Mouse (Mus musculus): Measurements from ENCODE around the gene Sap30bp.

DNA sequence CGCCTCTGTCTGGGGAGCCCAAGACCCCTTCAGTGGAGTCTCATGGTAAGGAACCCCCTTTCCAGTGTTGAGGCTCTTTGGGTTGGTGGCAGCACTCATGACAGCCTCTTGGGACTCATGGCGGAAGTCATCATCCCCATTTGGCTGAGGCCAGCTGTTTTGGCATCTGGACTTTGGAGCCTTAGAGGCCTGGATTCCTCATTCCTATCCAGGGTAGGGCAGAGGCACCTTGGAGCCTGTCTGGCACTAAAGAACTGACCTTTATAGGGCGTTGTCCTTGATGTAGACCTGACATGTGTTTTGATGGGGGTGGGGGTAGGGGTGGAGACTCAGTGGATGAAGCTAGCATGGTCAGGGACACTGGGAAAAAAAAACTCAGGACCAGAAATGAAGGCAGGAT, 48.7 kb upstream of the Sap30bp start:
- TF ChIP-seq ZMIZ1 (IDR thresholded peaks at IDR 0.05; ENCODE audit: low read depth, low read length) (no peak), CTCF (IDR thresholded peaks at IDR 0.05 in 2 of 3, conservative IDR thresholded peaks at IDR 0.05 in 1 of 3; ENCODE audit: control insufficient read depth in 1 of 3, insufficient read depth in 1 of 3, low read depth in 2 of 3, low read length in 3 of 3, poor library complexity in 1 of 3, severe bottlenecking in 1 of 3) (no peak), ETS1 (IDR thresholded peaks at IDR 0.05; ENCODE audit: low read depth, low read length) (no peak), ZNF384 (IDR thresholded peaks at IDR 0.05; ENCODE audit: low read depth, low read length) (no peak), CHD1 (IDR thresholded peaks at IDR 0.05; ENCODE audit: low read depth, low read length) (no peak), MYC (IDR thresholded peaks at IDR 0.05; ENCODE audit: low read depth, low read length) (no peak), ZC3H11A (IDR thresholded peaks at IDR 0.05; ENCODE audit: low read depth, low read length) (no peak), SIN3A (IDR thresholded peaks at IDR 0.05; ENCODE audit: low read length) (no peak), NELFE (IDR thresholded peaks at IDR 0.05; ENCODE audit: low read depth, low read length) (no peak), MAFK (IDR thresholded peaks at IDR 0.05; ENCODE audit: borderline replicate concordance, low read depth, low read length) (no peak), MXI1 (IDR thresholded peaks at IDR 0.05; ENCODE audit: low read depth, low read length) (no peak)

All from MEL (cell line).